Mouse (Mus musculus) heart, postnatal 0 days (tissue): Measurements from ENCODE around the gene Snn. TPM values are rescaled to one million over a fixed set of nuclear protein-coding genes. Genes with fewer than 3 reads are reported as not detected.

Source experiments
- ATAC-seq: fragments of 200-750 bp; cut with Nextera tagmentation; 2 replicates; pipeline ENCODE4 v1.8.0; 2017; ENCODE audit warnings: low read depth, moderate number of reproducible peaks, moderate library complexity; ENCODE audit not compliant: insufficient read depth
- DNase-seq: peaks from one replicate; pipeline ENCODE4 v3.0.0-alpha.2; 2016; ENCODE audit warnings: low spot score
- H3K27ac ChIP-seq: fragments of 300-500 bp; sonication (generic); 2 replicates; pipeline ENCODE4 v1.5.1; 2014; ENCODE audit warnings: low read depth, mild to moderate bottlenecking
- H3K27me3 ChIP-seq: fragments of 300-500 bp; sonication (generic); 2 replicates; pipeline ENCODE4 v1.6.1; 2014; ENCODE audit warnings: low read length, mixed read lengths; ENCODE audit not compliant: control insufficient read depth, insufficient read depth
- H3K36me3 ChIP-seq: fragments of 300-500 bp; sonication (generic); replicated peaks from 2 replicates; pipeline ENCODE4 v1.6.1; 2014; ENCODE audit warnings: low read length, mixed read lengths; ENCODE audit not compliant: control insufficient read depth, insufficient read depth
- H3K4me1 ChIP-seq: fragments of 300-500 bp; sonication (generic); 2 replicates; pipeline ENCODE4 v1.6.1; 2014; ENCODE audit warnings: antibody characterized with exemption; ENCODE audit not compliant: control insufficient read depth, insufficient read depth
- H3K4me2 ChIP-seq: fragments of 300-500 bp; sonication (generic); 2 replicates; pipeline ENCODE4 v1.6.1; 2014; ENCODE audit warnings: low read depth, mild to moderate bottlenecking, low read length, moderate library complexity
- H3K4me3 ChIP-seq: fragments of 300-500 bp; sonication (generic); 2 replicates; pipeline ENCODE4 v1.5.1; 2014; ENCODE audit warnings: low read depth, low read length
- H3K9ac ChIP-seq: fragments of 300-500 bp; sonication (generic); replicated peaks from 2 replicates; pipeline ENCODE4 v1.6.1; 2014; ENCODE audit warnings: low read depth, low read length, mixed read lengths
- H3K9me3 ChIP-seq: fragments of 300-500 bp; sonication (generic); replicated peaks from 2 replicates; pipeline ENCODE4 v1.6.1; 2016; ENCODE audit warnings: low read length; ENCODE audit not compliant: control insufficient read depth
- CTCF ChIP-seq: IDR thresholded peaks from 2 replicates; pipeline ENCODE4 v1.5.1; 2016; ENCODE audit warnings: antibody characterized with exemption, control low read depth, low read depth
- EP300 ChIP-seq: IDR thresholded peaks from 2 replicates; pipeline ENCODE4 v1.6.1; 2016; ENCODE audit warnings: antibody characterized with exemption, low read depth
- WGBS: fragments of 180-500 bp; shearing (Covaris S2); extraction: QIAGEN DNeasy Blood & Tissue Kit; methylation state at CpG from one replicate; pipeline ENCODE4 v1.1.7; 2014; 5-methylcytosine and 5-hydroxymethylcytosine counted together
- polyA plus RNA-seq: library from polyadenylated mRNA; unstranded; fragments of >200 nt; fragmentation: Nextera tagmentation; extraction: Ambion mirVana; gene quantifications from 2 replicates; pipeline ENCODE4 v1.2.1, GENCODE M21; 2015
- total RNA-seq: library from RNA; depleted of rRNA; stranded (reverse); fragments of >200 nt; gene quantifications from 2 replicates; pipeline ENCODE4 v1.2.3, GENCODE M21; 2014; ENCODE audit warnings: low replicate concordance

Snn gene
- total and polyA plus RNA-seq, 2 experiments from 2014 or later, result 32.0 to 91.9 TPM

GRCm38 (mm10) chr16:11062794-11063721, 2.3 kb downstream of the Snn start:
- 14% methylated on average over 13 of the region's 13 CpGs for WGBS
- TF ChIP-seq CTCF, result no peak
- peak overlapping the region; percentile 33; the same call in 1 of the 2 replicates for H3K9ac ChIP-seq
- ATAC-seq (peak; percentile 56), DNase-seq (peak; percentile 82)
- H3K4me1 ChIP-seq, result peaks cover 23% of the 10 kb centered on the region
- H3K9me3 ChIP-seq, result no peaks in the 10 kb centered on the region
- no peaks in the 10 kb centered on the region for H3K36me3 ChIP-seq
- peak overlapping the region; percentile 90 for H3K27ac ChIP-seq
- no peaks in the 10 kb centered on the region for H3K27me3 ChIP-seq
- peak overlapping the region; percentile 29 for H3K4me2 ChIP-seq
- H3K4me3 ChIP-seq, result no peak overlapping the region

- H3K36me3 ChIP-seq, result no peaks in the 10 kb centered on the region
- no peak overlapping the region for H3K4me2 ChIP-seq
- H3K27me3 ChIP-seq, result no peaks in the 10 kb centered on the region
- no peaks in the 10 kb centered on the region for H3K9me3 ChIP-seq
- ATAC-seq (no peak), DNase-seq (no peak)
- no peak overlapping the region for H3K9ac ChIP-seq
- WGBS, result 81% methylated on average over 4 of the region's 4 CpGs
- TF ChIP-seq EP300 (no peak), CTCF (no peak)
- no peak overlapping the region for H3K27ac ChIP-seq
- peaks cover 35% of the 10 kb centered on the region for H3K4me1 ChIP-seq
- H3K4me3 ChIP-seq, result no peak overlapping the region
These were observed 3.6 kb downstream of the Snn start for GRCm38 (mm10) chr16:11064341-11064740.

GRCm38 (mm10) chr16:11064742-11065141, 4.0 kb downstream of the Snn start:
- no peaks in the 10 kb centered on the region for H3K36me3 ChIP-seq
- H3K27ac ChIP-seq, result no peak overlapping the region
- H3K4me1 ChIP-seq, result peaks cover 38% of the 10 kb centered on the region
- WGBS, result 85% methylated on average over 6 of the region's 6 CpGs
- H3K9me3 ChIP-seq, result no peaks in the 10 kb centered on the region
- H3K4me2 ChIP-seq, result 0 out of 2 replicates have a peak overlapping the region, but pooled peaks have one; percentile 90
- TF ChIP-seq CTCF (no peak), EP300 (no peak)
- no peaks in the 10 kb centered on the region for H3K27me3 ChIP-seq
- no peak overlapping the region for H3K4me3 ChIP-seq
- no peak overlapping the region for H3K9ac ChIP-seq
- ATAC-seq (no peak), DNase-seq (no peak)

GRCm38 (mm10) chr16:11065431-11065830, 4.7 kb downstream of the Snn start:
- no peak for TF ChIP-seq EP300
- TF ChIP-seq CTCF, result no peak
- Histone ChIP-seq H3K27ac (peak overlapping the region; percentile 97), H3K4me1 (peaks cover 43% of the 10 kb centered on the region), H3K9me3 (no peaks in the 10 kb centered on the region), H3K27me3 (no peaks in the 10 kb centered on the region), H3K36me3 (no peaks in the 10 kb centered on the region), H3K4me3 (peak overlapping the region; percentile 88), H3K9ac (no peak overlapping the region; the same call in 1 of the 2 replicates), H3K4me2 (peak overlapping the region; percentile 90)
- 51% methylated on average over 5 of the region's 5 CpGs for WGBS
- DNase-seq (no peak), ATAC-seq (no peak)

DNA sequence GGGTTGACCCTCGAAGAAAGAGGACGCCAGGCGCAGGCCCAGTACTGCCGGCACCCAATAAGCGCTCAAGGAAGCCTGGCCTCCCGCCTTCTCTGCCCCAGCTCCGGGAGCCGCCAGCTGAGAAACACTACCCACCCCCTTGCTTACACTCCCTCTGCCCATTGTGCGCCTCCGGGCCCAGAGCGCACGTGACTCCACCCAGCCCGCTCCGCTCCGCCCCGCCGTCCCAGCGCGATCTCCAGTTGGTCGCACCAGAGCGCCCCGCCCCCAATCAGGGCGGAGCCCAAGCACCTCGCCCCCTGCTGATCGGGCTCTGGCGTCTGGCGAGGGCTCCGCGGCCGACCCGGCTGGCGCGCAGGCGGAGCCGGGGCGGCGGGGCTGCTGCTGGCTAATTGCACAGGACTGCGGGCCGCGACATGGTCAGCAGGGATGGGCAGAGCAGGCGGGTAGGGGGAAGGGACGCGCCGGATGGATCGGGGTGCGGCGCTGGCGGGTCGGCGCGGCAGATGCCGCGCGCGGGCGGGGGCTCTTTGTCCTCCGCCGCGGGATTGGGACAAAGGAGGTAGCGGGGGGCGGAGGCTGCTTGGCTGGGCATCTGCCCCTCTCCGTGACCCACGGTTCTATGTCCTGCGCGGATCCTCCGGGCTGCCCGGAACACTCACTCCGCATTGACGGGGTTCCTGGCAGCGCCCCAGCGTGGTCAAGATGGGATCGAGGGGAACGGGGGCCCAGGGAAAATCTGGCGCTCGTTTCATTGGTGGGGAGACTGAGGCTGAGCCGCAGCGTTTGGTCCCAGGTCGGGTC, 5.5 kb downstream of the Snn start, which contains the start of gene Litaf:
Gene Litaf (minus strand): TSS at position 129 of the 804 bp plus-strand sequence.
- peaks cover 48% of the 10 kb centered on the region for H3K4me1 ChIP-seq
- H3K27me3 ChIP-seq, result no peaks in the 10 kb centered on the region
- DNase-seq, result peak; percentile 98
- peak within 1 kb of the TSS; percentile 90 for H3K4me2 ChIP-seq
- H3K9ac ChIP-seq, result peak within 1 kb of the TSS; percentile 96
- ATAC-seq, result peak; percentile 96
- under 1% methylated on average over 66 of the region's 78 CpGs for WGBS
- peak within 1 kb of the TSS; percentile 88 for H3K4me3 ChIP-seq
- H3K27ac ChIP-seq, result peak within 1 kb of the TSS; percentile 97
- TF ChIP-seq EP300 (peak; percentile 49; the same call in 1 of the 2 replicates), CTCF (peak; percentile 44)
- H3K36me3 ChIP-seq, result no peaks in the 10 kb centered on the region
- H3K9me3 ChIP-seq, result no peaks in the 10 kb centered on the region
